Mouse (Mus musculus): Measurements from ENCODE around the gene Slc25a47. TPM values are rescaled to one million over a fixed set of nuclear protein-coding genes. Genes with fewer than 3 reads are reported as not detected.

Slc25a47 gene
- polyA plus RNA-seq, 1 experiment from 2014 or later: 9.5 TPM

GRCm38 (mm10) chr12:108865007-108865494, 29.2 kb downstream of the Slc25a47 start:
- 52% methylated on average over 6 of the region's 6 CpGs for WGBS
- no peaks in the 10 kb centered on the region for H3K9me3 ChIP-seq (ENCODE audit: control insufficient read depth, low read length)
- no peak overlapping the region for H3K4me2 ChIP-seq (ENCODE audit: low read depth, low read length)
- ATAC-seq (ENCODE audit: low read depth): peak; percentile 85
- H3K4me1 ChIP-seq (replicated peaks; ENCODE audit: control insufficient read depth, insufficient read depth, low read length): peaks cover 3% of the 10 kb centered on the region
- H3K36me3 ChIP-seq (ENCODE audit: control insufficient read depth, insufficient read depth, low read length): peaks cover 19% of the 10 kb centered on the region
- H3K9ac ChIP-seq (ENCODE audit: low read length): no peak overlapping the region
- no peak overlapping the region for H3K4me3 ChIP-seq (ENCODE audit: low read length)
- H3K27ac ChIP-seq (ENCODE audit: low read length): peak overlapping the region; percentile 33
- no peaks in the 10 kb centered on the region for H3K27me3 ChIP-seq (ENCODE audit: control insufficient read depth, insufficient read depth, low read depth, low read length)

DNA sequence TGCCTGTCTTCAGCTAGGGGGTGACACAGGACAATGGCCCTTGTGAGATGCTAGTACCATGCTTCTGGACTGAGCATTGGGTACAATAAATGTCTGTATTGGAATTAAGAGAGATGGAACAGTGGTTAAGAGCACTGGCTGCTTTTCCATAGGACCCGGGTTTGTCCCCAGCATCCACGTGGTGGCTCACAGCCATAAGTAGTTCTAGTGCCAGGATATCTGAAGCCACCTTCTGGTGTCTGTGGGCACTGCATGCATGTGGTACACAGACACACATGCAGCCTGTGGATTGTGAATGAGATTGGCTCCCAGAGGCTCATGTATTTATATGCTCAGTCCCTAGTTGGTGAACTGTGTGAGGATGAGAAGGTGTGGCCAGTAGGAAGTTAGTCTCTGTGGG, 33.7 kb downstream of the Slc25a47 start:
- no peak overlapping the region for H3K4me3 ChIP-seq (ENCODE audit: low read length)
- peaks cover 21% of the 10 kb centered on the region for H3K36me3 ChIP-seq (ENCODE audit: control insufficient read depth, insufficient read depth, low read length)
- no peaks in the 10 kb centered on the region for H3K27me3 ChIP-seq (ENCODE audit: control insufficient read depth, insufficient read depth, low read depth, low read length)
- WGBS: 69% methylated on average over 2 of the region's 2 CpGs
- H3K9me3 ChIP-seq (ENCODE audit: control insufficient read depth, low read length): no peaks in the 10 kb centered on the region
- H3K4me2 ChIP-seq (ENCODE audit: low read depth, low read length): no peak overlapping the region
- H3K4me1 ChIP-seq (replicated peaks; ENCODE audit: control insufficient read depth, insufficient read depth, low read length): peaks cover 2% of the 10 kb centered on the region
- ATAC-seq (ENCODE audit: low read depth): no peak
- H3K9ac ChIP-seq (ENCODE audit: low read length): no peak overlapping the region
- no peak overlapping the region for H3K27ac ChIP-seq (ENCODE audit: low read length)

DNA sequence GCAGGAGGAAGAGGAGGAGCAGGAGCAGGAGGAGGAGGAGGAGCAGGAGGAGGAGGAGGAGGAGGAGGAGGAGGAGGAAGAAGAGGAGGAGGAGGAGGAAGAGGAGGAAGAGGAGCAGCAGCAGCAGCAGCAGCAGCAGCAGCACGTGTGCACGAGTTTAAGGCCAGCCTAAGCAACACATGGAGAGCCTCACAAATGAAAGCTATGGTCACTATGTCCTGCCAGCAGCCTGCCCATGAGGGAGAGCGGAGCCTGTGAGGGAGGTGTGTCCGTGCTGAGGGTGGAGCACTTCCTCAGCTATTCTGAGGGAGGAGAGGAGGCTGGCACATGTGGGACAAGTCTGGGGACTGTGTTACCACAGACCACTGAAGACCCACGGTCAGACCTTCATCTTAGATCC, 37.3 kb downstream of the Slc25a47 start:
- Histone ChIP-seq H3K4me2 (ENCODE audit: low read depth, low read length) (no peak overlapping the region), H3K36me3 (ENCODE audit: control insufficient read depth, insufficient read depth, low read length) (peaks cover 30% of the 10 kb centered on the region), H3K9ac (ENCODE audit: low read length) (no peak overlapping the region), H3K27ac (ENCODE audit: low read length) (no peak overlapping the region), H3K27me3 (ENCODE audit: control insufficient read depth, insufficient read depth, low read depth, low read length) (no peaks in the 10 kb centered on the region), H3K4me1 (replicated peaks; ENCODE audit: control insufficient read depth, insufficient read depth, low read length) (no peaks in the 10 kb centered on the region), H3K4me3 (ENCODE audit: low read length) (no peak overlapping the region), H3K9me3 (ENCODE audit: control insufficient read depth, low read length) (no peaks in the 10 kb centered on the region)
- WGBS: 71% methylated on average over 5 of the region's 5 CpGs
- ATAC-seq (ENCODE audit: low read depth): no peak

- Histone ChIP-seq H3K36me3 (ENCODE audit: control insufficient read depth, insufficient read depth, low read length) (peaks cover 24% of the 10 kb centered on the region), H3K4me3 (ENCODE audit: low read length) (no peak overlapping the region), H3K4me2 (ENCODE audit: low read depth, low read length) (no peak overlapping the region), H3K9me3 (ENCODE audit: control insufficient read depth, low read length) (no peaks in the 10 kb centered on the region), H3K4me1 (replicated peaks; ENCODE audit: control insufficient read depth, insufficient read depth, low read length) (no peaks in the 10 kb centered on the region), H3K27ac (ENCODE audit: low read length) (no peak overlapping the region), H3K27me3 (ENCODE audit: control insufficient read depth, insufficient read depth, low read depth, low read length) (no peaks in the 10 kb centered on the region), H3K9ac (ENCODE audit: low read length) (no peak overlapping the region)
- 72% methylated on average over 4 of the region's 4 CpGs for WGBS
- no peak for ATAC-seq (ENCODE audit: low read depth)
Measured at GRCm38 (mm10) chr12:108879138-108879537, 43.3 kb downstream of the Slc25a47 start.

DNA sequence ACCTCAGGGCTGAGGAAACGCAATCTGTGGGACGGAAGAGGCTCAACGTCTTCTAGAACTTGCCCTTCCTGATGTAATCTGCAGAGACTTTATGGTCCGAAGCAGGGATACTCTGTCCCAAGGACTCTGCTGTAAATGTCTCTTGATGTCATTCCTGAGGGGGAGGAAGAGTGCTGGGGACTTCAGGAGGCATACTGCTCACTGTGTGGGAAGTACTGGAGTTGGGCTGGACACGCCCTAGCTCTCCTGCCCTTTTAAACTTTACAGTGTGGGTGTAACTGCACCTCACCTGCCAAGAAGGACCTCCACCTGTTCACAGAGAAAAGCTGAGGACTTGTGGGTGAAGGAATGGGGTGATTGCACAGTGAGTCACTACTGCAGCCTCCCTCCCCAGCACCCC, 44.8 kb downstream of the Slc25a47 start:
- Histone ChIP-seq H3K27ac (ENCODE audit: low read length) (no peak overlapping the region), H3K4me3 (ENCODE audit: low read length) (no peak overlapping the region), H3K36me3 (ENCODE audit: control insufficient read depth, insufficient read depth, low read length) (peaks cover 17% of the 10 kb centered on the region), H3K4me2 (ENCODE audit: low read depth, low read length) (no peak overlapping the region), H3K9ac (ENCODE audit: low read length) (no peak overlapping the region), H3K27me3 (ENCODE audit: control insufficient read depth, insufficient read depth, low read depth, low read length) (no peaks in the 10 kb centered on the region), H3K9me3 (ENCODE audit: control insufficient read depth, low read length) (no peaks in the 10 kb centered on the region), H3K4me1 (replicated peaks; ENCODE audit: control insufficient read depth, insufficient read depth, low read length) (no peaks in the 10 kb centered on the region)
- ATAC-seq (ENCODE audit: low read depth): no peak
- WGBS: 87% methylated on average over 5 of the region's 5 CpGs

DNA sequence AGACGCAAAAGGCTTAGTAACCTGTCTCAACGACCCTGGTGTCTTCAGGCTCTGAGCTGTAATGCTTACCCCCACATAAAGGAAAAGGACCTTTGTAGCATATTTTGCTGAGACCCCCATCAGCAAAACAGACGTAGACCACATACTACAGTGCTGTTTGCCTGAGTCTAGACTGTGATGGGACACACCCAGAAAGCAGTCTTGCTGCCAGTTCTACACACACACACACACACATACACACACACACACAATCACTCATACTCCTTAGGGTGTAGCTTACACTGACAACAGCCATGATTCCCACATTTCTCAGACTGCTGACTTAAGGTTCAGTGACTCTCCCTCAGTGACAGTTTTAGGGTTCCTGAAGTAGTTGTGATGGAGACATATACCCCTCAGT, 45.3 kb downstream of the Slc25a47 start:
- Histone ChIP-seq H3K9me3 (ENCODE audit: control insufficient read depth, low read length) (no peaks in the 10 kb centered on the region), H3K36me3 (ENCODE audit: control insufficient read depth, insufficient read depth, low read length) (peaks cover 17% of the 10 kb centered on the region), H3K4me3 (ENCODE audit: low read length) (no peak overlapping the region), H3K27ac (ENCODE audit: low read length) (no peak overlapping the region), H3K4me1 (replicated peaks; ENCODE audit: control insufficient read depth, insufficient read depth, low read length) (no peaks in the 10 kb centered on the region), H3K9ac (ENCODE audit: low read length) (no peak overlapping the region), H3K27me3 (ENCODE audit: control insufficient read depth, insufficient read depth, low read depth, low read length) (no peaks in the 10 kb centered on the region), H3K4me2 (ENCODE audit: low read depth, low read length) (no peak overlapping the region)
- 87% methylated on average over 3 of the region's 3 CpGs for WGBS
- ATAC-seq (ENCODE audit: low read depth): no peak

DNA sequence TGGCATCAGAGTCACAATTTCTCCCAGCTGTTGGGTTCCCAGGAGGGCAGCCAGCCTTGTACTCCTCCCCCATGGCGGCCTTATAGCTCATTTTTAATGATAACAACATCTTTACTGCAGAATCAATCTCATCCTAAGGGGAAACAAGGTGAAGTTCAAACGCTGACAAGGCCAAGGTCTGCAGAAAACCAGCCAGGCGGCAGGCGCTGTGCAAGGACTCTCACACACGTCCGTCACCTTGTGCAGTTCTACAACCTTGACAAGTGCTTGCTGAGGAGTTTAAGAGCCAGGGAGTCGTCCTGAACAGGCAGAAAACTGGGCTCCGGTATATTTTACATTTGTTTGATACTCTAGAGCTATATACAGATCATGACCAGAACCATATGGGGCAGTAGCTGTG, 46.9 kb downstream of the Slc25a47 start:
- WGBS: 84% methylated on average over 8 of the region's 8 CpGs
- Histone ChIP-seq H3K9ac (ENCODE audit: low read length) (no peak overlapping the region), H3K4me1 (replicated peaks; ENCODE audit: control insufficient read depth, insufficient read depth, low read length) (no peaks in the 10 kb centered on the region), H3K4me3 (ENCODE audit: low read length) (no peak overlapping the region), H3K36me3 (ENCODE audit: control insufficient read depth, insufficient read depth, low read length) (peaks cover 28% of the 10 kb centered on the region), H3K4me2 (ENCODE audit: low read depth, low read length) (no peak overlapping the region), H3K27ac (ENCODE audit: low read length) (no peak overlapping the region), H3K27me3 (ENCODE audit: control insufficient read depth, insufficient read depth, low read depth, low read length) (no peaks in the 10 kb centered on the region), H3K9me3 (ENCODE audit: control insufficient read depth, low read length) (no peaks in the 10 kb centered on the region)
- ATAC-seq (ENCODE audit: low read depth): no peak

GRCm38 (mm10) chr12:108885906-108886305, 50.1 kb downstream of the Slc25a47 start:
- H3K9me3 ChIP-seq (ENCODE audit: control insufficient read depth, low read length): no peaks in the 10 kb centered on the region
- H3K4me1 ChIP-seq (replicated peaks; ENCODE audit: control insufficient read depth, insufficient read depth, low read length): no peaks in the 10 kb centered on the region
- WGBS: 88% methylated on average over 1 of the region's 1 CpGs
- H3K4me2 ChIP-seq (ENCODE audit: low read depth, low read length): no peak overlapping the region
- no peak overlapping the region for H3K27ac ChIP-seq (ENCODE audit: low read length)
- no peak overlapping the region for H3K4me3 ChIP-seq (ENCODE audit: low read length)
- H3K36me3 ChIP-seq (ENCODE audit: control insufficient read depth, insufficient read depth, low read length): peaks cover 19% of the 10 kb centered on the region; the same call in 1 of the 2 replicates
- no peak overlapping the region for H3K9ac ChIP-seq (ENCODE audit: low read length)
- no peak for ATAC-seq (ENCODE audit: low read depth)
- no peaks in the 10 kb centered on the region for H3K27me3 ChIP-seq (ENCODE audit: control insufficient read depth, insufficient read depth, low read depth, low read length)

GRCm38 (mm10) chr12:108887077-108887476, 51.2 kb downstream of the Slc25a47 start:
- no peak for ATAC-seq (ENCODE audit: low read depth)
- peaks cover 19% of the 10 kb centered on the region; the same call in 1 of the 2 replicates for H3K36me3 ChIP-seq (ENCODE audit: control insufficient read depth, insufficient read depth, low read length)
- no peak overlapping the region for H3K27ac ChIP-seq (ENCODE audit: low read length)

GRCm38 (mm10) chr12:108888632-108889031, 52.8 kb downstream of the Slc25a47 start:
- ATAC-seq (ENCODE audit: low read depth): no peak
- H3K4me1 ChIP-seq (replicated peaks; ENCODE audit: control insufficient read depth, insufficient read depth, low read length): peaks cover 9% of the 10 kb centered on the region
- 56% methylated on average over 4 of the region's 4 CpGs for WGBS
- H3K9me3 ChIP-seq (ENCODE audit: control insufficient read depth, low read length): no peaks in the 10 kb centered on the region
- no peak overlapping the region for H3K27ac ChIP-seq (ENCODE audit: low read length)
- no peak overlapping the region for H3K4me2 ChIP-seq (ENCODE audit: low read depth, low read length)
- no peak overlapping the region for H3K4me3 ChIP-seq (ENCODE audit: low read length)
- H3K9ac ChIP-seq (ENCODE audit: low read length): no peak overlapping the region
- peaks cover 16% of the 10 kb centered on the region; the same call in 1 of the 2 replicates for H3K36me3 ChIP-seq (ENCODE audit: control insufficient read depth, insufficient read depth, low read length)
- H3K27me3 ChIP-seq (ENCODE audit: control insufficient read depth, insufficient read depth, low read depth, low read length): no peaks in the 10 kb centered on the region

More at GRCm38 (mm10) chr12:108887077-108887476, 51.2 kb downstream of the Slc25a47 start:
- Histone ChIP-seq H3K9ac (ENCODE audit: low read length) (no peak overlapping the region), H3K4me1 (replicated peaks; ENCODE audit: control insufficient read depth, insufficient read depth, low read length) (no peaks in the 10 kb centered on the region), H3K9me3 (ENCODE audit: control insufficient read depth, low read length) (no peaks in the 10 kb centered on the region), H3K4me2 (ENCODE audit: low read depth, low read length) (no peak overlapping the region), H3K27me3 (ENCODE audit: control insufficient read depth, insufficient read depth, low read depth, low read length) (no peaks in the 10 kb centered on the region), H3K4me3 (ENCODE audit: low read length) (no peak overlapping the region)
- 27% methylated on average over 4 of the region's 4 CpGs for WGBS

All from lung, embryonic 16.5 days (tissue).